Mouse (Mus musculus): ENCODE data around the gene Isl2. TPM values are rescaled to one million over a fixed set of nuclear protein-coding genes. Genes with fewer than 3 reads are reported as not detected.

Gene Isl2
- total RNA-seq, 4 experiments from 2014 or later = not detected

DNA sequence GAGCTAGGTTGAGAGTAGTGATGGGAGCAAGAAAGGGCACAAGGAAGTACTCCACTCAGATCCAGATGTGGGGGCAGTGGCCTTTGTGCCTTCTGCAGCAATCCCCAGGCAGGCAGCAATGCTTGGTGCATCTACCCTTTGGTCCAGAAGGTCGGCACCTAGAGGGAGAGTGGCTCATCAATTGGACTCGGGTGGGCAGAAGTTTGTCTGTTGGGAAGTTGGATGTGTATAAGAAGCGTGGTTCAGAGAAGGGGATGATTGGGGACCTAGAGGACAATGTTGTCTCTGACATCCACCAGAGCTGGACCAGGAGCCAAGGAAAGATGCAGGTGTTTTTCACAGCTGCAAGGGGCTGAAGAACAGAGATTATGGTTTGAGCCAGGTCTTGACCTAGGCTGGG is 10.4 kb downstream of the Isl2 start:
- DNase-seq = no peak

DNA sequence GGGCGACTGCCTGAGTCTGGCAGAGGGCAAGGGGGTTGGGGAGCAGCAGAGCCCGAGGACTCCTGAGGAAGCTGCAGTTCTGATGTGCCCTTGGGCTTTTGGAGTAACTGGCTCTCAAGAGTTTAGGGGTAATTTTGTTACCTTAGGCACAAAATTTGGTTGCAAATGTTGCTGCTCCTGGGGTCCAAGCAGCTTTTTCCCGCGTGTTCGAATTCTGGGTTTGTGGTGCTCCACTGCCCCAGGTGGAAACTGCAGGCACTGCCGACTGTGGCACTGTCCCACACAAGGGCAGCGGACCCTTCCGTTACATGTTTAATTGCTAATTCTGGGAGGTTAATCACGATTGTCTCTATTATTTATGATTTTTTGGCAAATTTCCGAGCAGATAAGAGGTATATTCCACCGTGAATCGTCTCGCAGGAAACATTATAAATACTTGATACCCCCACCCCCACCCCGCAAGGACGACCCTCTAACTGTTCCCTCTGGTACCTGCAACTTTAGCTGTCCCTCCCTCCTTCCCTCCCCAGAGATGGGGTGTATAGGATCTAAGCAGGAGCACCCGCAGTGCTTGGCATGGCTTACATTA is 10.9 kb downstream of the Isl2 start:
- DNase-seq = no peak

DNA sequence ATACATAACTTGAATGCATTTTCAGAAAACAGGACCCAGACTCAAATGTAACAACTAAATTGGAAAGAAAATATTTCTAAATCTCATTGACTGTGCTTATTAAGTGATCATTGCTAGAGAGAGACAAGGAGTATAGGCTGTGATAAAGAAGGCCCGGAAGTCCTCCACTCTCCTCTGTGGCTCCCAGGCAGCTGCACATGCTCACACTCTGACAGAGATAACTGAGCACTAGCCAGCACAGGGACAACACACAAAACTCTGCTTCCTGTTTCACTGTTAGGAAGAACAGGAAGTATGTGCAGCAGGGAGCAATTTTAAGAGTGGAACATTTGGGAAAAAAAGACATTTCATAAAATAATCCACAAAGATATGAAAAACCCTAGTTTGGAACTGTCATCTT is 16.5 kb downstream of the Isl2 start:
- no peak for DNase-seq

DNA sequence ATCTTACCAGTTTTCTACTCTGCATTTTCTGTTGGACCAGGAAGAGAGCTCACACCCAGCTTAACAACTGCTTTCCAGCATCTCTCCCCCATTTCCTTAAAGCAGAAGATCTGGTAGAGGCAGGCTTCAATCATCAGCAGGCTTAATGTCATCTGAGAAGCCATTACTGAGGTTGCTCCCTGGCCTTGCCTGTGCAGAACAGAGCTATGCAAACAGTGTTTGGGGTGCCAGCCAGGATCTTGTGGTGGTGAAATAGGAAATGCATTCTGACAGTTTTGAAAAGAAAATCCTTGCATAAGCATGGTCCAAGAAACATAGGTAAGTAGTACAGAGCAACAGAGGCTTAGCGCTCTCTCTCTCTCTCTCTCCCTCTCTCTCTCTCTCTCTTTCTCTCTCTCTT is 22.5 kb downstream of the Isl2 start:
- DNase-seq = no peak

DNA sequence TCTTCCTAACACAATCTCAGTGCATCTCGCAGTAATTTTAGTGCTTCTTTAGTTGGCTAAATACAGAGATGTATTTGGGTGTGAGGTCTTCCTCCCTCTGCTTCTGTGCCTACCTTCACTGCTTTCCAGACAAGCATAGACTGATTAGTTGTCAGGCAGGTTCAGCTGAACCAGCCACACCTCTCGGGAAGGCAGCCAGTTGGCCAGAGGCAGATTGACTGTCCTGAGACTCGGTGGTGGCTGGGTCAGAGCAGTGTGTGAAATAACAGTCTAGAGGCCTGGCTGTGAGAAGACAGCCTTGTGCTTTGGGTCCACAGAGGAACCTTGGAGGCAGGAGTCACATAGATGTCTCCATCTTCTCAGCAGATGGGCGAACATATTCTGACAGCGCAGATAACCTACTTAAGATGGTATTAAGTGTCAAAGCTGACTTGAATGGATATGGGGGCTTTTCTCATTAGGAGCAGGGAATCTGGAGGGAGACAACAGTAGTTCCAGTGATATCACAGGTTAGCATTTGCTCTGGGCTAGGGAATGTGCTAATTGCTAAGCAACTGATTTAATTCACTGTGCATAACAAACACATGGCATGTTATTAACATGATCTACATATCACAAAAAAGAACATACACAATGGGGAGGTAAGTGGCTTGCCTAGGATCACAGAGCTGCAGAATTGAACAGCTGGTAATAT is 30.1 kb downstream of the Isl2 start:
- no peak for DNase-seq

DNA sequence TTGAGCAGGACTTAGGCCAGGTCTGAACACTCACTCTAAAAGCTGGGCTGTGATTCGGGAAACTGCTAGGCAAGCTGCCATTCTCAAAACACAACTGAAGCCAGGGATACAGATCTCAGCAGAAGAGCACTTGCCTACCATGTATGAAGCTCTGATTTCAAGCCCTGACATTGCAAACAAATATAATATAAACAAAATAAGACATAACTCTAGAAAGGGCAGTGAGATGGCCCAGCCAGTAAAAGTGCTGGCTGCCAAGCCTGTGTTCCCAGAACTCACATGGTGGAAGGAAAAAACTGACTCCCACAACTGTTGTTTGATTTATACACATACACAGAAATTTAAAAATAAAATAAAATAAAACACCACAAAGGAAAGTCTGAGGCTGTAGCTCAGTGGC is 32.6 kb downstream of the Isl2 start:
- DNase-seq = no peak

DNA sequence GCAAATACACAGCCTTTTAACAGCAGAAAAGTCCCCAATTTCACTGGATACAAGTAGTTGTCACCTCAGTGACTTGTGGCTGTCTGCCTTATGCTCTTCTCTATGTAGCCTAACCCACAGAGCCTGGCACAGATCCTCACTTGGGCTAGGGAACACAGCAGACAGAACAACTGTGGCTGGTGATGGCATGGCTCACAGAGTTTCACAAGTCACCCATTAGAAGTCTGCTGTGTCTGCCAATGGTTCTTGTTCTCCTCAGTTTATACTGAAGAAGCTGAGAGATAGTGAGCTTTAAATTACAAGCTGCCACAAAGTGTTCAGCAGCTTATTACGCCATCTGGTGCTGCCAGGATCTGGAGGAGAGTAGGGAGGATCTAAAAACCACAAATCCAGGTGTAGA is 38.1 kb downstream of the Isl2 start:
- no peak for DNase-seq

DNA sequence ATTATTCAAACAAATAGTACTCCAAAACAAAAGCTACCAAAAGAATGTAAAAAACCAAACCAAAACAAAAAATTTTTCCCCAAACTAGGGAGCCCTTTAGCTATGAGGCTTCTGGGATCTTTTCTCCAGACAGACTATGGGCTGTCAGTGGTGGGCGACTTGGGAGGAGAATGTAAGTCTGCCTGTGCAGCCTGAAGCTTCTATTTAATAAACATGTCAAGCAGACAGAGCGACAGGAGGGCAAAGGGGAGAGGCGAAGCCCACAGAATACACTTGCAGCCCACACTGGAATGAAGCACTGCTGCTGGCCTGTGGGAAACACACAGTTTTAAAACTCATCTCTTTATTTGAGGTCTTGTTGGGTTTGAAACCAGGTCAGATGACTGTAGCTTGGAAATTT is 42.9 kb downstream of the Isl2 start:
- no peak for DNase-seq

DNA sequence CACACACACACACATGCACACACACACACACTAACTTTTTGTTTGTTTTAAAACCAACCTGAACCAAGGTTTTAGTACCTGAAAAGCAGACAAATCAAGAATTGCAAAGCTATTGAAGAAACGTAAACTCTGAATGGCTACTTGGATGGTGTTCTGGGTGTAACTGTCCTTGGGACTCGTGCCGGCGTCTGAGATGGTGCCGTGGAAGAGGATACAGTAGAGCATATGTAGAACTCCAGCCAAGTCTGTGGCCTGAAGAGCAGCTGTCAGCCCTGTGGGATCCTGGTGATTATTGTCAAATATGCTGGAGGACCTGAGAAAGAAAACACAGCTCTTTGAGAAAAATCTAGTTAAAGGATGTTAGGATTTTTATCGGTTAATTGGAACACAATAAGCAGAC is 47.7 kb downstream of the Isl2 start:
- DNase-seq = no peak

Other genes with a start within 250 kb of the Isl2 start
- gene Nrg4, start 211.8 kb upstream of the Isl2 start, total RNA-seq (2022) = 10 to 100 TPM in 3 of 4 experiments, 1 to 10 TPM in 1; 6.7 to 19.3 (median 14.4) TPM
- gene Tmem266, start 211.8 kb upstream of the Isl2 start, total RNA-seq (2022) = 1 to 10 TPM; 1.0 to 1.5 (median 1.1) TPM
- gene Etfa, start 26.4 kb upstream of the Isl2 start, total RNA-seq (2022) = 100 to 1,000 TPM; 214 to 386 (median 325) TPM